Mouse (Mus musculus) liver, adult 2 months (tissue): ENCODE measurements at regions not wholly inside any gene's neighbourhood (a gene's known extent, or its start where the extent isn't known, plus 50 kb on each side); places are given as distances from the start of the nearest gene placed in this dataset.
A peak's percentile ranks its signal among the peaks of the same experiment; 100 is the strongest.

ENCODE experiments used
- DNase-seq: peaks from one replicate; pipeline ENCODE4 v3.0.0-alpha.2; 2011; ENCODE audit warnings: low read depth, low spot score; ENCODE audit errors: extremely low read depth
- H3K27ac ChIP-seq: fragments of 200-500 bp; replicated peaks from 2 replicates; pipeline ENCODE4 v1.5.1; 2012; ENCODE audit warnings: low read depth, mild to moderate bottlenecking, control low read depth, inconsistent platforms, low read length; ENCODE audit not compliant: insufficient read depth
- H3K27me3 ChIP-seq: fragments of 200-500 bp; 2 replicates; pipeline ENCODE4 v1.6.1; 2012; ENCODE audit warnings: mild to moderate bottlenecking, moderate library complexity, low read length, inconsistent platforms; ENCODE audit not compliant: control insufficient read depth, insufficient read depth
- H3K36me3 ChIP-seq: fragments of 200-500 bp; 2 replicates; pipeline ENCODE4 v1.6.1; 2012; ENCODE audit warnings: low read length, inconsistent platforms; ENCODE audit not compliant: control insufficient read depth, insufficient read depth
- H3K4me1 ChIP-seq: fragments of 200-500 bp; 2 replicates; pipeline ENCODE4 v1.6.1; 2011; ENCODE audit warnings: low read length; ENCODE audit not compliant: control insufficient read depth, insufficient read depth
- H3K4me3 ChIP-seq: fragments of 200-500 bp; 2 replicates; pipeline ENCODE4 v1.5.1; 2011; ENCODE audit warnings: low read depth, mild to moderate bottlenecking, control low read depth, low read length, moderate library complexity; ENCODE audit not compliant: insufficient read depth
- H3K79me2 ChIP-seq: fragments of 200-500 bp; 2 replicates; pipeline ENCODE4 v1.6.1; 2012; ENCODE audit warnings: inconsistent platforms, mild to moderate bottlenecking, low read length, moderate library complexity; ENCODE audit not compliant: control insufficient read depth, insufficient read depth
- H3K9ac ChIP-seq: fragments of 200-500 bp; 2 replicates; pipeline ENCODE4 v1.6.1; 2012; ENCODE audit warnings: low read depth, mild to moderate bottlenecking, control low read depth, inconsistent platforms, low read length
- CTCF ChIP-seq: fragments of 200-500 bp; IDR thresholded peaks from 2 replicates; pipeline ENCODE4 v1.5.1; 2011; ENCODE audit warnings: low read depth, low read length, control low read depth
- POLR2A ChIP-seq: fragments of 200-500 bp; IDR thresholded peaks from 2 replicates; pipeline ENCODE4 v1.6.1; 2011; ENCODE audit warnings: low read length, control low read depth; ENCODE audit not compliant: insufficient read depth; ENCODE audit errors: extremely low read depth
- WGBS: fragments of 180-500 bp; shearing (Covaris S2); methylation state at CpG from one replicate; pipeline ENCODE4 v1.1.7; 2018; 5-methylcytosine and 5-hydroxymethylcytosine counted together

DNA sequence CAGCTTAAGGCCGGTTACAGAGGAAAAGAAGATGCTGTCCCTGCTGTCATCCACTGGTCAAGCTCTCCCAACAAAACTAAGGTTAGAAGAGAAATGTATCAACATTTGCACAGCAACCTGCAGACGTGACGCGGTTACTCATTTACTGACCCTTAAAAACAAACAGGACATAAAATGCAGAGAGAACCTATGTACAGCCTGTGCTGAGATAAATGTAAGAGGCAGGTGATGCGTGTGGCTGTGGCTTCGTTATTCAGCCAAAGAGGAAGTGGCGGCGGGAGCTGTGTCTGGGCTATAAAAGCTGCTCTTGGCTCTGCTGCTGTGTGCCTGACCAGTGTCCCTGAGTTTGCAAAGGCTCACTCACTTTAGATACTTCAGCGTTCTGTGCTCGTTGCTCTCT, 58.2 kb upstream of the Zfp507 start:
- Histone ChIP-seq H3K27me3 (no peaks in the 10 kb centered on the region), H3K4me3 (no peak overlapping the region), H3K36me3 (no peaks in the 10 kb centered on the region), H3K4me1 (peaks cover 3% of the 10 kb centered on the region), H3K27ac (no peak overlapping the region), H3K79me2 (no peaks in the 10 kb centered on the region), H3K9ac (no peak overlapping the region)
- DNase-seq: no peak
- 26% methylated on average over 10 of the region's 10 CpGs for WGBS
- no peak for TF ChIP-seq POLR2A
- no peak for TF ChIP-seq CTCF

DNA sequence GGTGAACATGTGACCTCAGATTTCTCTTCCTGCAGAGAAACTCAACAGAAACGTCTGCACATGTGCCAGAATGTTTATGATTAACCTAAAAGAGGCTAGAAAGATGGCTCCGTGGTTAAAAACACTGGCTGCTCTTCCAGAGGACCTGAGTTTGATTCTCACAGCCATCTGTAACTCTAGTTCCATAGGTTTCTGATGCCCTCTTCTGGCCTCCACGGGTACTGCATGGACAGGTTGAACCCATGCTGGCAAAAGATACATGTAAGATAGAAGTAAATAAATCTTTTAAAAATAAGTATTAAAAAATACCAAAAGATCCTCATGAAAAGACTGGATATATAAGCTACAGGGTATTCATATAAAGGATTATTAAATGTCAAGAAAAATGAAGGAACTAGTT, 56.8 kb upstream of the Zfp507 start:
- DNase-seq: peak; percentile 29
- H3K4me3 ChIP-seq: no peak overlapping the region
- no peaks in the 10 kb centered on the region for H3K79me2 ChIP-seq
- WGBS: 17% methylated on average over 3 of the region's 3 CpGs
- H3K27me3 ChIP-seq: no peaks in the 10 kb centered on the region
- peak; percentile 65 for TF ChIP-seq CTCF
- TF ChIP-seq POLR2A: no peak
- H3K9ac ChIP-seq: no peak overlapping the region
- no peaks in the 10 kb centered on the region for H3K36me3 ChIP-seq
- peaks cover 3% of the 10 kb centered on the region for H3K4me1 ChIP-seq
- H3K27ac ChIP-seq: no peak overlapping the region

DNA sequence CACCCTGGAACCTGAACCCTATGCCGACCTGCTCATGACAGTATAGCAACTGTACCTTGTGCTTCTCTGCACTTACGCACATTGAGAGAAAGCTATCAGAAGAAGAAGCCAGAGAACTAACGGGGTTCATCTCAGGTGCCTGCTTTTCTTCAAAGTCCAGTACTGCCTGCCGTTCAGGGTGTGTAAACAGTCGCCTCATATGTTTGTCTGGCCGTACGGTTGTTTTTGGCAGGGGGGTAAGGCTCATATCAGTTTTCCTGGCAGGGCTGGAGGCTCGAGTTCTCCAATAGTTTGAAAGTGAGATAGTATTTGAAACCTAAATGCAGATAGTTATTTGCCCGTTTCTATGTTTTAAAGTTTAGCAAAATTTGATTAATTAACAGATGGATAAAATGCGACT, 54.9 kb upstream of the Zfp507 start:
- no peak overlapping the region for H3K4me3 ChIP-seq
- peaks cover 3% of the 10 kb centered on the region for H3K4me1 ChIP-seq
- no peak overlapping the region for H3K9ac ChIP-seq
- WGBS: 25% methylated on average over 10 of the region's 10 CpGs
- H3K79me2 ChIP-seq: no peaks in the 10 kb centered on the region
- no peak for TF ChIP-seq POLR2A
- TF ChIP-seq CTCF: no peak
- no peaks in the 10 kb centered on the region for H3K36me3 ChIP-seq
- H3K27ac ChIP-seq: no peak overlapping the region
- no peaks in the 10 kb centered on the region for H3K27me3 ChIP-seq
- DNase-seq: peak; percentile 63
